Mouse (Mus musculus): Measurements from ENCODE around the gene Fbrs. TPM values are rescaled to one million over a fixed set of nuclear protein-coding genes. Genes with fewer than 3 reads are reported as not detected.

Gene Fbrs
- total RNA-seq, 4 experiments from 2014 or later: 56.2 to 72.2 (median 65.5) TPM

GRCm38 (mm10) chr7:127516344-127516743 lies 37.3 kb downstream of the Fbrs start:
- DNase-seq (ENCODE audit: low spot score in 2 of 2): no peak

GRCm38 (mm10) chr7:127519284-127519683 lies 40.3 kb downstream of the Fbrs start, which contains the start of gene Gm42715:
TSS of gene Gm42715 (plus strand) at chr7:127519584.
- DNase-seq (ENCODE audit: low spot score in 2 of 2): no peak

Small RNA genes lying within 50 kb of the gene (microRNA-seq; reads per million reads assigned to microRNA genes)
- gene Gm47278 (0 reads per million in 2 experiments), gene Mir7060 (0 reads per million in 2 experiments)

Other genes with a start within 250 kb of the Fbrs start
- 10 to 100 TPM; 20.6 to 21.4 (median 20.9) TPM for gene Zfp553, start 246.1 kb upstream of the Fbrs start, total RNA-seq (2022)
- gene Sept1, start 246.1 kb upstream of the Fbrs start, total RNA-seq (2022): 1 to 10 TPM; 2.4 to 7.9 (median 7.0) TPM
- gene Zfp771, start 234.9 kb upstream of the Fbrs start, total RNA-seq (2022): 10 to 100 TPM; 51.6 to 62.9 (median 58.3) TPM
- gene Dctpp1, start 218.5 kb upstream of the Fbrs start, total RNA-seq (2022): 10 to 100 TPM; 16.8 to 21.7 (median 19.5) TPM
- gene Sephs2, start 205.1 kb upstream of the Fbrs start, total RNA-seq (2022): 10 to 100 TPM; 36.9 to 43.1 (median 40.0) TPM
- under 1 TPM; 0.36 to 0.73 (median 0.53) TPM for gene Itgal, start 182.9 kb upstream of the Fbrs start, total RNA-seq (2022)
- gene Zfp768, start 133.6 kb upstream of the Fbrs start, total RNA-seq (2022): 10 to 100 TPM; 12.3 to 15.1 (median 13.0) TPM
- gene Zfp747, start 103.1 kb upstream of the Fbrs start, total RNA-seq (2022): 1 to 10 TPM; 7.3 to 9.2 (median 8.1) TPM
- 1 to 10 TPM; 4.0 to 4.6 (median 4.3) TPM for gene 9130019O22Rik, start 92.0 kb upstream of the Fbrs start, total RNA-seq (2022)
- gene E430018J23Rik, start 85.6 kb upstream of the Fbrs start, total RNA-seq (2022): 1 to 10 TPM; 6.7 to 8.0 (median 7.2) TPM
- gene Zfp764, start 72.4 kb upstream of the Fbrs start, total RNA-seq (2022): 1 to 10 TPM; 3.5 to 5.8 (median 5.0) TPM
- gene Zfp688, start 57.1 kb upstream of the Fbrs start, total RNA-seq (2022): 10 to 100 TPM; 11.8 to 16.7 (median 14.6) TPM
- gene Zfp689, start 30.0 kb upstream of the Fbrs start, total RNA-seq (2022): 1 to 10 TPM; 4.5 to 7.3 (median 5.5) TPM
- gene Prr14, start 19.6 kb upstream of the Fbrs start, total RNA-seq (2022): 10 to 100 TPM; 30.0 to 35.5 (median 34.0) TPM
- 100 to 1,000 TPM; 118 to 139 (median 120) TPM for gene Srcap, start 32.8 kb downstream of the Fbrs start, total RNA-seq (2022)
- gene Gm42715, start 40.4 kb downstream of the Fbrs start, total RNA-seq (2022): 10 to 100 TPM in 1 of 4 experiments, 1 to 10 TPM in 3; 8.1 to 17.1 (median 9.6) TPM
- 1 to 10 TPM in 1 of 4 experiments, under 1 TPM in 1, not detected in 2; 0.78 to 1.7 TPM for gene Tmem265, start 82.2 kb downstream of the Fbrs start, total RNA-seq (2022)
- 10 to 100 TPM; 74.1 to 82.6 (median 79.2) TPM for gene Phkg2, start 94.1 kb downstream of the Fbrs start, total RNA-seq (2022)
- gene Ccdc189, start 109.4 kb downstream of the Fbrs start, total RNA-seq (2022): 10 to 100 TPM in 2 of 4 experiments, 1 to 10 TPM in 2; 7.7 to 12.8 (median 10.1) TPM
- 10 to 100 TPM; 70.0 to 79.2 (median 72.7) TPM for gene Rnf40, start 109.6 kb downstream of the Fbrs start, total RNA-seq (2022)
- gene Zfp629, start 136.6 kb downstream of the Fbrs start, total RNA-seq (2022): 10 to 100 TPM; 21.7 to 22.6 (median 22.1) TPM
- gene Bcl7c, start 229.7 kb downstream of the Fbrs start, total RNA-seq (2022): 10 to 100 TPM; 26.5 to 38.4 (median 31.9) TPM
- gene Ctf1, start 233.5 kb downstream of the Fbrs start, total RNA-seq (2022): 1 to 10 TPM; 3.1 to 5.2 (median 3.5) TPM

Data from layer of hippocampus, adult 8-10 months (tissue).